8 mouse cellular contexts compared by ENCODE assay signal in genomic region chr12:33061651-33062050, GRCm38 (mm10). TPM values are rescaled to one million over a fixed set of nuclear protein-coding genes. Genes with fewer than 3 reads are reported as not detected.
DNase-seq lines count a peak whose midpoint lies in the region; ATAC-seq lines count a peak whose summit lies in the region.
"Had no signal": no experiment of that assay in that cellular context is flagged by ENCODE, and none has a peak within 500 bp of the region (broad histone marks: within the 10 kb centered on the region; RNA-seq: fewer than 3 reads in every experiment).

No protein-coding gene starts in this region.

- H3K4me2 ChIP-seq in neural tube, embryonic 15.5 days, result peak overlapping the region; percentile 4; the same call in 1 of the 2 replicates

- peak; percentile 44 for ATAC-seq in inflammation-experienced regulatory T-cells, adult 6 months
- peak; percentile 33; the same call in 1 of the 2 replicates for ATAC-seq in neural tube, embryonic 15.5 days (ENCODE audit: low FRiP score)

- intact Hi-C loops in gastrocnemius, postnatal 14 days (cut with DNase I; ENCODE audit: low total_unique reads), result no loop called here

- no peaks in the 10 kb centered on the region for H3K36me3 ChIP-seq in forebrain, embryonic 10.5 days (replicated peaks)
- no peaks in the 10 kb centered on the region for H3K36me3 ChIP-seq in neural tube, embryonic 15.5 days

- H3K9ac ChIP-seq in neural tube, embryonic 15.5 days (replicated peaks), result no peak overlapping the region

- peaks cover 30% of the 10 kb centered on the region for H3K4me1 ChIP-seq in forebrain, embryonic 10.5 days
- peaks cover 26% of the 10 kb centered on the region for H3K4me1 ChIP-seq in neural tube, embryonic 15.5 days

- 68% methylated on average over 8 of the region's 8 CpGs for WGBS in forebrain, embryonic 10.5 days
- WGBS in neural tube, embryonic 15.5 days, result 21% methylated on average over 8 of the region's 8 CpGs

- 0 out of 2 replicates have a peak overlapping the region, but pooled peaks have one; percentile 30 for H3K27ac ChIP-seq in forebrain, embryonic 10.5 days
- H3K27ac ChIP-seq in neural tube, embryonic 15.5 days (replicated peaks), result peak overlapping the region; percentile 68

- no peak for DNase-seq in forebrain, embryonic 10.5 days (ENCODE audit: extremely low spot score, low spot score)
- DNase-seq in gastrocnemius, postnatal 14 days, result peak; percentile 46
- no peak for DNase-seq in cerebellum, adult 8-10 months
- DNase-seq in cerebellum, postnatal 14 days, result no peak
- DNase-seq in liver, result no peak

- H3K4me3 ChIP-seq in forebrain, embryonic 10.5 days, result no peak overlapping the region
- H3K4me3 ChIP-seq in neural tube, embryonic 15.5 days (replicated peaks), result no peak overlapping the region

- H3K9me3 ChIP-seq in forebrain, embryonic 10.5 days, result no peaks in the 10 kb centered on the region
- no peaks in the 10 kb centered on the region for H3K9me3 ChIP-seq in neural tube, embryonic 15.5 days (replicated peaks)

- peaks cover 8% of the 10 kb centered on the region for H3K27me3 ChIP-seq in forebrain, embryonic 10.5 days (ENCODE audit: poor library complexity, severe bottlenecking)
- no peaks in the 10 kb centered on the region for H3K27me3 ChIP-seq in neural tube, embryonic 15.5 days (replicated peaks)

RNA-seq across cellular contexts. Expression of gene Cdhr3, which starts 31.0 kb away (rescaled TPM):
- not detected in 2 replicates for polyA plus RNA-seq in forebrain, embryonic 10.5 days (2016; fragmentation: Nextera tagmentation; extraction: Ambion mirVana)
- total RNA-seq in gastrocnemius, postnatal 14 days (2021), result 1 to 10 TPM; 1.6 to 2.5 TPM
- under 1 TPM in 2 of 3 experiments, not detected in 1; 0.18 to 0.26 TPM for polyA plus RNA-seq in inflammation-experienced regulatory T-cells, adult 6 months (2017; shearing (Covaris generic))
- 0.18 and 0.32 TPM in 2 replicates for polyA plus RNA-seq in neural tube, embryonic 15.5 days (2015; fragmentation: Nextera tagmentation; extraction: Ambion mirVana)
- polyA plus RNA-seq: limb, embryonic 11.5 days had no signal
